Mouse (Mus musculus): ENCODE measurements around the gene Ifitm2. TPM values are rescaled to one million over a fixed set of nuclear protein-coding genes. Genes with fewer than 3 reads are reported as not detected.

The Ifitm2 gene
- polyA plus RNA-seq, 1 experiment from 2014 or later = 738 TPM

- H3K27ac ChIP-seq (ENCODE audit: low read depth, low read length) = no peak overlapping the region; the same call in 1 of the 2 replicates
- H3K27me3 ChIP-seq (replicated peaks; ENCODE audit: control insufficient read depth, insufficient read depth, low read length) = peaks cover 6% of the 10 kb centered on the region; the same call in 1 of the 2 replicates
- 16% methylated on average over 30 of the region's 30 CpGs for WGBS
- H3K9ac ChIP-seq (ENCODE audit: low read depth, low read length) = peak overlapping the region; percentile 40; the same call in 1 of the 2 replicates
- peaks cover 34% of the 10 kb centered on the region for H3K36me3 ChIP-seq (ENCODE audit: control insufficient read depth, insufficient read depth)
- TF ChIP-seq CTCF (IDR thresholded peaks at IDR 0.05; ENCODE audit: low read depth) = no peak
- peak overlapping the region; percentile 50 for H3K4me3 ChIP-seq (ENCODE audit: low read depth, low read length)
- H3K4me1 ChIP-seq (replicated peaks; ENCODE audit: control insufficient read depth, insufficient read depth, low read length) = peaks cover 6% of the 10 kb centered on the region; the same call in 1 of the 2 replicates
- no peaks in the 10 kb centered on the region for H3K9me3 ChIP-seq (ENCODE audit: control insufficient read depth)
- H3K4me2 ChIP-seq (replicated peaks; ENCODE audit: low read depth) = peak overlapping the region; percentile 76
- ATAC-seq = no peak
Measured at GRCm38 (mm10) chr7:140923070-140923775, 32.6 kb downstream of the Ifitm2 start.

DNA sequence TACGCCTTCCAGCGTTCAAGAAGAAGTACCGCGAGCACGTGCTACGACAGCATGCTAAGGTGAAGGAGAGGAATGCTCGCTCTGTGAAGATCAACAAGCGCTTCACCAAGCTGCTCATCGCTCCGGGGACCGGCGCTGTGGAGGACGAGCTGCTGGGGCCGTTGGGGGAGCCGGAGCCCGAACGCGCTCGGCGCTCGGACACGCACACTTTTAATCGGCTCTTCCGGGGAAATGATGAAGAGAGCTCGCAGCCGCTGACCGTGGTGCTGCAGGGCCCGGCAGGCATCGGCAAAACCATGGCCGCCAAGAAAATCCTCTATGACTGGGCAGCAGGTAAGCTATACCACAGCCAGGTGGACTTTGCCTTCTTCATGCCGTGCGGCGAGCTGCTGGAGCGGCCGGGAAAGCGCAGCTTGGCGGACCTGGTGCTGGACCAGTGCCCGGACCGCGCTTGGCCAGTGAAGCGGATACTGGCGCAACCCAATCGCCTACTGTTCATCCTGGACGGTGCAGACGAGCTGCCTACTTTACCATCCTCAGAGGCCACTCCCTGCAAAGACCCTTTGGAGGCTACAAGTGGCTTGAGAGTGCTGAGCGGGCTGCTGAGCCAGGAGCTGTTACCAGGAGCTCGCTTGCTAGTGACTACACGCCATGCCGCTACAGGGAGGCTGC, 33.3 kb downstream of the Ifitm2 start:
- peak overlapping the region; percentile 76 for H3K4me2 ChIP-seq (replicated peaks; ENCODE audit: low read depth)
- WGBS = under 1% methylated on average over 49 of the region's 49 CpGs
- H3K9ac ChIP-seq (ENCODE audit: low read depth, low read length) = peak overlapping the region; percentile 40
- peak overlapping the region; percentile 86 for H3K27ac ChIP-seq (ENCODE audit: low read depth, low read length)
- peak; percentile 23 for ATAC-seq
- peaks cover 6% of the 10 kb centered on the region; the same call in 1 of the 2 replicates for H3K27me3 ChIP-seq (replicated peaks; ENCODE audit: control insufficient read depth, insufficient read depth, low read length)
- H3K9me3 ChIP-seq (ENCODE audit: control insufficient read depth) = no peaks in the 10 kb centered on the region
- TF ChIP-seq CTCF (IDR thresholded peaks at IDR 0.05; ENCODE audit: low read depth) = 0 out of 2 replicates have a peak, but pooled peaks have one; percentile 0
- peaks cover 27% of the 10 kb centered on the region for H3K36me3 ChIP-seq (ENCODE audit: control insufficient read depth, insufficient read depth)
- peak overlapping the region; percentile 50 for H3K4me3 ChIP-seq (ENCODE audit: low read depth, low read length)
- H3K4me1 ChIP-seq (replicated peaks; ENCODE audit: control insufficient read depth, insufficient read depth, low read length) = peaks cover 6% of the 10 kb centered on the region; the same call in 1 of the 2 replicates

GRCm38 (mm10) chr7:140921225-140921975, 34.4 kb downstream of the Ifitm2 start:
- Histone ChIP-seq H3K36me3 (ENCODE audit: control insufficient read depth, insufficient read depth) (peaks cover 17% of the 10 kb centered on the region), H3K4me2 (replicated peaks; ENCODE audit: low read depth) (peak overlapping the region; percentile 76), H3K4me3 (ENCODE audit: low read depth, low read length) (peak overlapping the region; percentile 50), H3K27me3 (replicated peaks; ENCODE audit: control insufficient read depth, insufficient read depth, low read length) (peaks cover 6% of the 10 kb centered on the region; the same call in 1 of the 2 replicates), H3K9me3 (ENCODE audit: control insufficient read depth) (no peaks in the 10 kb centered on the region), H3K9ac (ENCODE audit: low read depth, low read length) (peak overlapping the region; percentile 50), H3K27ac (ENCODE audit: low read depth, low read length) (peak overlapping the region; percentile 86), H3K4me1 (replicated peaks; ENCODE audit: control insufficient read depth, insufficient read depth, low read length) (peaks cover 6% of the 10 kb centered on the region; the same call in 1 of the 2 replicates)
- ATAC-seq = no peak
- WGBS = 20% methylated on average over 22 of the region's 22 CpGs
- no peak for TF ChIP-seq CTCF (IDR thresholded peaks at IDR 0.05; ENCODE audit: low read depth)

GRCm38 (mm10) chr7:140920418-140921029, 35.3 kb downstream of the Ifitm2 start, which contains the start of gene Nlrp6:
Nlrp6 (plus strand) TSS chr7:140920902.
- TF ChIP-seq CTCF (IDR thresholded peaks at IDR 0.05; ENCODE audit: low read depth) = no peak
- Histone ChIP-seq H3K9me3 (ENCODE audit: control insufficient read depth) (no peaks in the 10 kb centered on the region), H3K27ac (ENCODE audit: low read depth, low read length) (peak within 1 kb of the TSS; percentile 86), H3K27me3 (replicated peaks; ENCODE audit: control insufficient read depth, insufficient read depth, low read length) (peaks cover 6% of the 10 kb centered on the region; the same call in 1 of the 2 replicates), H3K4me2 (replicated peaks; ENCODE audit: low read depth) (peak within 1 kb of the TSS; percentile 76), H3K4me3 (ENCODE audit: low read depth, low read length) (peak within 1 kb of the TSS; percentile 50), H3K36me3 (ENCODE audit: control insufficient read depth, insufficient read depth) (peaks cover 10% of the 10 kb centered on the region), H3K4me1 (replicated peaks; ENCODE audit: control insufficient read depth, insufficient read depth, low read length) (peaks cover 6% of the 10 kb centered on the region; the same call in 1 of the 2 replicates), H3K9ac (ENCODE audit: low read depth, low read length) (peak within 1 kb of the TSS; percentile 50)
- ATAC-seq = peak; percentile 85
- 35% methylated on average over 8 of the region's 8 CpGs for WGBS

DNA sequence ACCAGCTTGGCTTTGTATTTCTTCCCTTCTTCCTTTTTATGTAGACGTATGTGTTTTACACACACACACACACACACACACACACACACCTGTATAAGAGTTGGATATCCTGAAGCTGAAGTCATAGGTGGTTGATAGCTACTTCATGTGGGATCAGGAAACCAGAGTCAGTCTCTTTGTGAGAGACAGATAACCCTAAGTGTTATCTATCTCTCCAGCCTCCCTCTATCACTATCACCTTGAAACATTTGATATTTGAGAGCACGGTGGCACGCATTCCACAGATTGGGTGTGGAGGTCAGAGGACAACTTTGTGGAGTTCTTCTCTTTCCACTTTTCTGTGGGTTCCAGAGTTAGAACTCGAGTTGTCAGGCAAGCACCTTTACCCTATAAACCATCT, 35.9 kb downstream of the Ifitm2 start:
- no peak for TF ChIP-seq CTCF (IDR thresholded peaks at IDR 0.05; ENCODE audit: low read depth)
- Histone ChIP-seq H3K4me3 (ENCODE audit: low read depth, low read length) (no peak overlapping the region), H3K4me1 (replicated peaks; ENCODE audit: control insufficient read depth, insufficient read depth, low read length) (peaks cover 11% of the 10 kb centered on the region; the same call in 1 of the 2 replicates), H3K27me3 (replicated peaks; ENCODE audit: control insufficient read depth, insufficient read depth, low read length) (peaks cover 6% of the 10 kb centered on the region; the same call in 1 of the 2 replicates), H3K9ac (ENCODE audit: low read depth, low read length) (no peak overlapping the region), H3K27ac (ENCODE audit: low read depth, low read length) (peak overlapping the region; percentile 68), H3K4me2 (replicated peaks; ENCODE audit: low read depth) (0 out of 2 replicates have a peak overlapping the region, but pooled peaks have one; percentile 14), H3K36me3 (ENCODE audit: control insufficient read depth, insufficient read depth) (peaks cover 3% of the 10 kb centered on the region; the same call in 1 of the 2 replicates), H3K9me3 (ENCODE audit: control insufficient read depth) (no peaks in the 10 kb centered on the region)
- 29% methylated on average over 4 of the region's 4 CpGs for WGBS
- no peak for ATAC-seq

Measured in intestine, postnatal 0 days (tissue).